In genomic region chr14:62331457-62331856, GRCm38 (mm10) we compare ENCODE assay signal across 8 mouse cellular contexts. TPM values are rescaled to one million over a fixed set of nuclear protein-coding genes. Genes with fewer than 3 reads are reported as not detected.
DNase-seq lines count a peak whose midpoint lies in the region; ATAC-seq lines count a peak whose summit lies in the region.

No protein-coding gene starts in this region.

- peak overlapping the region; percentile 58 for H3K4me2 ChIP-seq in stomach, embryonic 16.5 days (ENCODE audit: low read depth, low read length)

- peak; percentile 28 to 32 for DNase-seq in spleen, postnatal 10 days (ENCODE audit: low spot score in 2 of 2)
- DNase-seq in spleen, adult 12 weeks (ENCODE audit: low spot score): no peak
- peak; percentile 36 for DNase-seq in liver
- DNase-seq in layer of hippocampus, adult 8-10 months (ENCODE audit: low spot score in 2 of 2): no peak
- DNase-seq in ovary, postnatal 10 days (ENCODE audit: low spot score): no peak
- no peak for DNase-seq in kidney, adult 18-20 months

- 0 out of 2 replicates have a peak overlapping the region, but pooled peaks have one; percentile 86 for H3K27ac ChIP-seq in stomach, embryonic 16.5 days (ENCODE audit: low read length)

- ATAC-seq in erythroid progenitor cell, adult 5-6 weeks (replicated peaks; ENCODE audit: low FRiP score, poor library complexity, severe bottlenecking): peak; percentile 62
- no peak for ATAC-seq in stomach, embryonic 16.5 days (ENCODE audit: insufficient read depth, low FRiP score)

- H3K9ac ChIP-seq in stomach, embryonic 16.5 days (ENCODE audit: low read length): peak overlapping the region; percentile 90

- peak overlapping the region; percentile 76 for H3K4me3 ChIP-seq in stomach, embryonic 16.5 days (replicated peaks; ENCODE audit: low read length)

- H3K9me3 ChIP-seq in stomach, embryonic 16.5 days (replicated peaks; ENCODE audit: control insufficient read depth, low read length): no peaks in the 10 kb centered on the region

- WGBS in stomach, embryonic 16.5 days: 28% methylated on average over 6 of the region's 6 CpGs

- no peaks in the 10 kb centered on the region for H3K36me3 ChIP-seq in stomach, embryonic 16.5 days (ENCODE audit: control insufficient read depth, insufficient read depth, low read length)

- H3K27me3 ChIP-seq in stomach, embryonic 16.5 days (ENCODE audit: control insufficient read depth, insufficient read depth, low read length): no peaks in the 10 kb centered on the region

- H3K4me1 ChIP-seq in stomach, embryonic 16.5 days (ENCODE audit: control insufficient read depth, insufficient read depth, low read length): peaks cover 15% of the 10 kb centered on the region

RNA-seq across cellular contexts. Expression of gene Dleu7, which starts 38.6 kb away (rescaled TPM):
- not detected in 2 replicates for total RNA-seq in erythroid progenitor cell, adult 5-6 weeks (2015; ENCODE audit: low replicate concordance)
- not detected in 2 replicates for total RNA-seq in erythroid progenitor cell, adult 5-6 weeks (2017; ENCODE audit: low replicate concordance)
- 0.29 and 0.36 TPM in 2 replicates for polyA plus RNA-seq in stomach, embryonic 16.5 days (2015; fragmentation: Nextera tagmentation; extraction: Ambion mirVana)
- total RNA-seq in layer of hippocampus, adult 8-10 months (2022): 1 to 10 TPM; 5.2 to 7.4 (median 5.9) TPM

RNA-seq across cellular contexts. Expression of gene Rnaseh2b, which starts 39.1 kb away (rescaled TPM):
- 72.9 and 80.7 TPM in 2 replicates for total RNA-seq in erythroid progenitor cell, adult 5-6 weeks (2015; ENCODE audit: low replicate concordance)
- 56.4 and 59.7 TPM in 2 replicates for total RNA-seq in erythroid progenitor cell, adult 5-6 weeks (2017; ENCODE audit: low replicate concordance)
- polyA plus RNA-seq in stomach, embryonic 16.5 days (2015; fragmentation: Nextera tagmentation; extraction: Ambion mirVana): 43.7 and 46.6 TPM in 2 replicates
- total RNA-seq in layer of hippocampus, adult 8-10 months (2022): 10 to 100 TPM in 3 of 4 experiments, 1 to 10 TPM in 1; 9.2 to 16.8 (median 12.6) TPM

Comparison
In these comparisons a context has a peak if more than half of its experiments do, and no peak if none do; other contexts are left out.
1. DNase-seq: peak in spleen, postnatal 10 days (2 of 2) and liver (single experiment); none in spleen, adult 12 weeks (single experiment), layer of hippocampus, adult 8-10 months (0 of 2), ovary, postnatal 10 days (single experiment) and kidney, adult 18-20 months (single experiment).
2. RNA of gene Dleu7, which starts 38.6 kb away (total RNA-seq): 5.2 to 7.4 TPM in layer of hippocampus, adult 8-10 months; not detected in erythroid progenitor cell, adult 5-6 weeks; every median in the first group is over 4 times any median in the second.